Mouse (Mus musculus): Measurements from ENCODE around the gene Adipor1.

The Adipor1 gene

DNA sequence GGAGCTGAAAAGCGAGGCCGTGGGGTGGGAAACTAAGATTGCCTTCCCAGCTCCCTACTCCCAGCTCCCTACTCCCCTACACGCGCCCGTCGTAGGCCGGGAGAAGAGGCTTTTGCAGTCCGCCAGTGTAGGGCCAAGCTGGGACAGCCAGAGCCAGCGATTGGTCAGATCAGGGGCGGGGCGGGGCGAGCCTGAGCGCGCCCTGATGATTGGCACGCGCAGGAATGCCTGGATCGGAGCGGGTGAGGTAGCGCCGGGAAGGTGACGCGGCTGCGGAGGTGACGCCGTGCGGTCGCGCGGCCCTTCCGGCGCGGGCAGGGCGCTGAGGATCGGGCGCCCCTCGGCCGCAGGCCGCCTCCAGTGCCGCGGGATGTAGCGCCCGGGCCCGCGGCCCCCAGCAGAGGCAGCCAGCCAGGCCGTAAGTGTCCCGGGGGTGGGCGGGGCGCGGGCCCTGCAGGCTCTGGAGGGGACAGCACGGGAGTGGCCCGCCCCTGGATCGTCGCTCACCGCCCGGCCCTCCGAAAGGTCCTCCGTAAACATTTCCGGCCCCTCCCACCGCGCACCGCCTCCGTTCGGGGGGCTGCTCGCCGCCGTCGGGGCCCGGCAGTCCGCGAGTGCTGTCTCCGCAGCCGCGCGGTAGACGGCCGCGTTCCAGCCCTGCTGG lies at the start of gene Adipor1:
Gene Adipor1 (plus strand): TSS at position 211 of the 664 bp plus-strand sequence.
- peak; percentile 98 to 99 for DNase-seq (ENCODE audit: inconsistent age in 2 of 2, low spot score in 1 of 2)

DNA sequence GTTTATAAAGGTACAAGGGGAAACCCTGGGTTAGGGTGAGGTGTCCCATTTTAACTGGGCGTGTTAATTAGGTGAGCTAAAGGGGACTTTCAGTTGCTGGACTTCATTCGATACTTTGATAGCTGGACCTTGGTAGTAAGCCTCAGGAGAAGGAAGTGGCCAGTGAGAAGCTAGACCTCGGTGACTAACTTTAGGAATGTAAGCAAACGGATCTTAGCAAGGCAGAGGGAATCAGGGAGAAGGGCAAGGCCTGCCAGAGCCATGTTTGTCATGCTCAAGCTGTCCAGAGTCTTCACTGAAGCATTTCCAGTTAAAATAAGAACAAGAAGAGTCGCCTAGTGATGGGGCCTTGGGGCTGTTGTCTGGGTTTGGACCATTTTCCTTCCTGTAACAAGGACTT lies 49.7 kb upstream of the Adipor1 start:
- no peak for DNase-seq (ENCODE audit: inconsistent age in 2 of 2, low spot score in 1 of 2)

DNA sequence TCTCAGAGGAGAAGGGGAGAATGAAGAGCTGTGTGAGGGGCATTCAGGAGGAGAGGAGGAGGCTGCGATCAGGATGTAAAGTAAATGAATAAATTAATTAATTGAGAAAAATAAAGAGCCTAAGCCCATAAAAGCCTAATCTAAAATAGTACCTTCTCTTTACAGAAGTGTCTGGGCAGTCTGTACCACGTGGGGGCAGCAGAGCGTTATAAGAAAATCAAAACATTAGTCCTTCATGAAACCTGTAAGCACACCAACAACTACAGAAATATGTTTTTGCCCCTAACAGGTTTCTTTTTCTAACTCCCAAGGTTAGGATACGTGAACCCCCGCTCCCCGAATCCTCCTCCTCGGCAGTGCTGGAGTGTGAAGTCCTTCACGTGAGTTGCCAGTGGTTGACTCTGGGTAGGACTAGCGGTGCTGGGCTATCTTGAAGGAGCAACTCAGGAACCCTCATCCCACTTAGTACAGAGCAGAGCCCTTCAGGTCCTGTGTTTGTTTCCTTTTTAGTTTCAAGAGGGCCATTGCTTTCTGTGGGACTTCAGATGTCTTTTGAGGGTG lies 46.3 kb upstream of the Adipor1 start:
- peak; percentile 54 to 87 for DNase-seq (ENCODE audit: inconsistent age in 2 of 2, low spot score in 1 of 2)

DNA sequence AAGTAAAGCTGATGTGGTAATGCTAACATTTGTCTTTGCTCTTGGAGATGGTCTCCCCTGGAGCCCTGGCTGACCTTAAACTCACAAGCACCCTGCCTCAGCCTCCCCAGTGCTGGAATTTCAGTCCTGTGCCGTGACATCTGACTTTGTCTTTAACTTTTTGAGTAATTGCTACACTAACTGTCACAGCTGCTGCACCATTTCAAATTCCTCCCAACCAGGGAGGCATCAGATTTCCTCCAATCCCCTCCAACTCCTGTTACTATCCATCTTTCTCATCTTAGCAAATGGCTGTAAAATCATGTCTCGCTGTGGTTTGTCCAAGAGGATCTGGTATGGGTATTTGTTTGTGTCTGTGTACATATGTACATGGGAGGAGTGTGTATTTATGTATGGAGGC lies 41.1 kb upstream of the Adipor1 start:
- no peak for DNase-seq (ENCODE audit: inconsistent age in 2 of 2, low spot score in 1 of 2)

DNA sequence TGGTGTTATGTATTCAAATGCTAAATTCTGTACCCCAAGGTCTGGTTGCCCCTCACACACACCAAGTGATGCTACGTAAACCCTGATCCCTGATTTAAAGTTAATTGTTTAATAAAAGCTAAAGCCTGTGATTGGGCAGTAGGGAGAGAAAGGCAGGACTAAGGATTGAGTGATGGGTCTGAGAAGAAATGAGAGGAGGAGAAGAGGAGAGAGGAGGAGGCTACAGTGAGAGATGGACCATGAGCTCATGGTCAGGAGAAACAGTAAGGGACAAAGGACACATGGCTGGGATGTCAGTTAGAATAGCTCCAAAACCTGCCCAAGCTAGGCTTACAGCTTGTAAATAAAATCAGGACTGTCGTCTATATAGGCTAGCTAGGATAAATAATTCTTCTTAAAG lies 34.1 kb upstream of the Adipor1 start:
- DNase-seq (ENCODE audit: inconsistent age in 2 of 2, low spot score in 1 of 2) = no peak

DNA sequence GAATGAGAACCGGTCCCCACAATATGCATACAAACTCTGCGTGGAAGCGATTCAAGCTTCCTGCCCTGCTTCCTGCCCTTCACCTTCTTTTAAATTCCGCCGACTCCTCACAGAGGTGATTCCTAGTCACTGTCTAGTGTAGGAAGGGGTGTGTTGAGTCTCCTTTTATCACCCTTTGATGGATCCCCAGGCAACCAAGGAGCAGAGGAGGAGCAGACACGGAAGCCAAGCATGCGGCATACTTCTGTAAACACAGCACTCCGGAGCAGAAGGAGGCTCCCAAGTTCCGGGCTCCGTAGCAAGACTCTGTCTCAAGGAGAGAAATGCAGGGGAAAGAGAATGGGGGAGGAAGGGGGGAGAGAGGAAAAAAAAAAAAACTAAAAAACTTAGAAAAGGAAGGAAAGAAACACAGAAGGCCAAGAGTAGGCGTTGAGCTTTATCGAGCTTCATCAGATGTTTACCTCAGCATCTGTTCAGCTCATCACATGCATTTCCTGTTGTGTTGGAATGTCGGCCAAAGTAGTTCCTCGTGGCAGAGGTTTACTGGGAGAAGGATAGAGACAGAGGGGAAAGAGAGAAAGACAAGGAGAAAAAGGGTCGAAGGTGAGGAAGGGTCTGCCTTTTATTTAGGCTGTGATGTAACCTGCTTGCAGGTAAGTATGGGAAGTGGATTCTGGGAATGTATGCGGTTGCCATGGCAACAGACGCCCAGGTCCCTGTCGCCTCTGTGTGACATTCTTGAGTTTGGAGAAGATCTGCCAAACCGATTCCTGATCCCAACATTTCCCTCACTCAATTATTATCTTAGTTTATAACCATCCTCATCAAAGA lies 33.2 kb upstream of the Adipor1 start:
- peak in 1 of 2 experiments; percentile 28 for DNase-seq (ENCODE audit: inconsistent age in 2 of 2, low spot score in 1 of 2)

DNA sequence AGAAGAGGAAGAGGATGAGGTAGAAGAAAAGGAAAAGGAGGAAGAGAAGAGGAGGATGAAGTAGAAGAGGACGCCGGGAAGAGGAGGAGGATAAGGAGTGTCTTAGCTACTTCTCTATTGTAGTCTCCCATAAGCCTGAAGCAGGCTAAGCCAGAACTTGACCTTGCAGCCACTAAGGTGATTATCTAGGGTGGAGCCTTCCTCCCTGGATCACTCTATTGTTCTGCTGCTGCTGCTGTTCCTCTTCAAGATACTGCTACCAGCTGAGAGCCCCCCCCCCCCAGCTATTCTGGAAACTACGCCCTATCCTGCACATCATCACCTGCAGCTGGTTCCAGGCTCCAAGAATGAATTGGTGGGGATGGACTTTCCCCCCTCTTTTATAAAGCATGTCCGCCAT lies 30.6 kb upstream of the Adipor1 start:
- no peak for DNase-seq (ENCODE audit: inconsistent age in 2 of 2, low spot score in 1 of 2)

DNA sequence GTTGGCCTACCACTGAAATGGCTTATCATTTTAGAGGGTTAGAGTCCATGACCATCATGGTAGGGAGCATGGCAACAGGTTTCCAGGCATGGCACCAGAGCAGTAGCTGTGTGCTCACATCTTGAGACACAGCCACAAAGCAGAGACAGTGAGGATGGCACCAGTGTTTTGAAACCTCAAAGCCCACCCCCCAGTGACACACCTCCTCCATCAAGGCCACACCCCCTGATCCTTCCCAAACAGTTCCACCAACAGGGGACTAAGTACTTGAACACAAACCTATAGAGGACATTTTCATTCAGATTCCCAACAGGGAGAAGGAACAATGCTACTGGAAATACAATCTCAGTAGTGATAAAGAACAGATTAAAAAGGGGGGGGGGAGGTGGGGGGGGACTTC lies 30.0 kb upstream of the Adipor1 start:
- DNase-seq (ENCODE audit: inconsistent age in 2 of 2, low spot score in 1 of 2) = no peak

DNA sequence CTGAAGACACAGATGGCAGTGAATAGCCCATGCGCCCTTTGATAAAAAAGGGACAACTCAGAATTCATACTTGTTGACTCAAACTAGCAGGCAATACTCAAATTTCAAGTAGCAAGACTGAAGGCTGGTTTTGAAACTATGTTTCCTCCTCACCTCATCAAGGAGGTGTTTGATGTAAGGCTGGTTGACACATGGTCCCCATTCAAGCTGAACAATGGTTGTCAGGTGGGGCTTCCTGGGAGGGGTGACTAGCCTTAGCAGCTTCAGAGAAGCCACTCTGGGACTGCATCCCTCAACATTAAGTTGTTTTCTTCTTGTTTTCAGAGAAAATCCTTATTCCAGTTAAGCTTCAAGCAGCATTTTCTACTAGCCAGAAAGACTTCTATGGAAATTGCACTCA lies 29.5 kb upstream of the Adipor1 start, which contains the start of gene 4933406M09Rik:
Gene 4933406M09Rik (plus strand): TSS at position 275 of the 400 bp plus-strand sequence.
- DNase-seq (ENCODE audit: inconsistent age in 2 of 2, low spot score in 1 of 2) = no peak

DNA sequence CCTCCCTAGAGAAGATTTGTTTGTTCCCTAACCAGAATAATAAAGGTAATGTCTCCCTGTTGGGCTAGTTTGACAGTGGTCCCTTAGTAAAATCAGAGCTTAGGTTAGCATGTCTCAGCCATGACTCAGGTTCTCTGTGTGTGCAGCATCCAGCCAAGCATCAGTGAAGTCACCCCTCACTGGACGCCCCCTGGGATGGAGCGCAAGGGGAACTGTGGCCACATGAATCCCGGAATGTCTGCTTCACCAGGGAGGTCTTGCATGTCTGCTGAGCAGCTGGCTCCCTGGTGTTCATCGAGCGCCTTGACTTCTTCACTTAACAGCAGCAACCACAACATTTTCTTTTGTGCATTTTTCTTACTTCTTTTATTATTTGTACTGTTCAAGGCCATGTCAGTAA lies 21.4 kb upstream of the Adipor1 start:
- no peak for DNase-seq (ENCODE audit: inconsistent age in 2 of 2, low spot score in 1 of 2)

DNA sequence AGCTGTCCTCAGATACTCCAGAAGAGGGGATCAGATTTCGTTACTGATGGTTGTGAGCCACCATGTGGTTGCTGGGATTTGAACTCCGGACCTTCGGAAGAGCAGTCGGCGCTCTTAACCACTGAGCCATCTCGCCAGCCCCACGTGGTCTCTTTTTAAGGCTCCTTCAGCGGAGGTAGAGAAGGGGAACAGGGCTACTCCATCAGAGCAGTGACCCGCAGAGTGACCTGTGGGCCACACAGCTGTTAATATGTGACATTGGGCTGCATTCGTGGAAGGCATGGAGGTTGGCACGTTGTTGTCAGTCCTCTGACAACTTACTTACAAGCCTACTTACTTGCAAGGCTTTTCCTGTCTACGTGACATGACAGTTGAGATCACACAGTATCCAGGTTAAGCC lies 17.0 kb upstream of the Adipor1 start:
- no peak for DNase-seq (ENCODE audit: inconsistent age in 2 of 2, low spot score in 1 of 2)

DNA sequence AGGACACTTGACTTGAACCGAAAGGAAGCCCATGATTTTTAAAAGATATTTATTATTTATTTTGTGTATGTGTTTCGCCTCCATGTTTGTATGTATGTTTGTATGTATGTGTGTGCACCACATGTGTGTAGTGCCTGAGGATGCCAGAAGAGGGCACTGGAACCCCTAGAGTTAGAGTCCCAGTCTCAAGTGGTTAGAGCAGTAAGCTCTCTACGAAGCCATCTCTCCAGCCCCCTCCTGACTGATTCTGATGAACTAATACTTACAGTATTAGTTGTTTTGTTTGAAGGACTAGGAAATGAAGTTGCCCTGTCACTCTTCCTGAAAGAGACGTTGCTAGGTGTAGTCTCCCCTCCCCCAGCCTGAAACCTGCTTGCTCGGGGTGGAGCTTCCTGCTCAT lies 15.4 kb upstream of the Adipor1 start:
- DNase-seq (ENCODE audit: inconsistent age in 2 of 2, low spot score in 1 of 2) = no peak

DNA sequence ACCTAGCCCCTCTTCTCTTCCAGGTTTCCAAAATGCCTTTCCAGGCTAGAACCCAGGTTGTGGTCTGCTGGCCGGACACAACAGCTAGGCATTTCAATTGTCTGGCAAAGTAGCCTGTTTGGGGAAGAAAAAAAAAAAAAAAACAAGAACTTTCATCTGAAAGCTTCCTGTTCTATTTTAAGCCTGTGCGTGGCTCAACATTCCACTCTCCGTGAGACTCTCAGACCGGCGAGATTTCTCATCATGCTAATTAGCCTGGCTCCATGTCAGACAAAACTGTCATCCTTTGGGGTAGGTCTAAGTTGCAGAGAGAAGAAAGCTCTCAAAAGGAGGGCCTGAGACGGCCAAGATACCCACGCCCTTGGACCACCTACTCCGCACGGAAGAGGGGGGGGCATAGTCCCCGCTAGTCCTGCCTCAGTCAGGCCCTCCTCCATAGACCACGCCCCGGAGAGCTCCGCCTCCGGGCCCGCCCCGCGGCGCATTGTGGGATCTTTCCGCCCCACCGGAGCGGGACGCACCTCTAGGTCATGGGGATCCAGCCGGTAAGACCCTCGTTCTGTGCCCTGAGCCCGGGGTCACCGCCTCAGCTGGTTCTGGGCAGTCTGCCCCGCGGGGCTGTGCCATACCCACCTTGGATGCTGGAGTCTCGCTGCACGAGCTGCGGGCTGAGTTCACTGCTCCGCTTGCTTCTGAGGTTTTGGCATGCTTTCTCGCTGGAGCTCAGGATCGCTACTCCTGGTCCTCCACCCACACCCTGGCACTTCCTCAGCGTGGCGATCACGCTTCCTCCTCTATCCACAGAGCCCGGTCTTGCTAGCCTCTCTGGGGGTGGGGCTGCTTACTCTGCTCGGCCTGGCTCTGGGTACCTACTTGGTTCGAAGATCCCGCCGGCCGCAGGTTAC lies 9.4 kb upstream of the Adipor1 start, which contains the start of gene Cyb5r1:
Gene Cyb5r1 (plus strand): TSS at position 51 of the 905 bp plus-strand sequence.
- DNase-seq (ENCODE audit: inconsistent age in 2 of 2, low spot score in 1 of 2) = peak; percentile 87 to 95

DNA sequence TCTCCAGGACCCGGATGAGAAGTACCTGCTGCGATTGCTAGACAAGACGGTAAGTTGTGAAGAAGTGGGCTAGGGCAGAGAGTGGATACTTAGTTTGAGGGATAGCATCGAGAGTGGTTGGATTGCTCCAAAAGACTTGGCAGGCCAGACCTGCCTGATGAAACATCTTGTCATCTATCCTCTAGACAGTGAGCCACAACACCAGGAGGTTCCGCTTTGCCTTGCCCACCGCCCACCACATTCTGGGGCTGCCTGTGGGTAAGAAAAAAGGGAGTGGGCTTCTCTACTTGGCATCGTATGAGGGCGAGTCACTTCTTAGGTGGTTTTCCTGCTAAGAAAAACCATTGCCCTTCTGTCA lies 8.8 kb upstream of the Adipor1 start:
- DNase-seq (ENCODE audit: inconsistent age in 2 of 2, low spot score in 1 of 2) = no peak

DNA sequence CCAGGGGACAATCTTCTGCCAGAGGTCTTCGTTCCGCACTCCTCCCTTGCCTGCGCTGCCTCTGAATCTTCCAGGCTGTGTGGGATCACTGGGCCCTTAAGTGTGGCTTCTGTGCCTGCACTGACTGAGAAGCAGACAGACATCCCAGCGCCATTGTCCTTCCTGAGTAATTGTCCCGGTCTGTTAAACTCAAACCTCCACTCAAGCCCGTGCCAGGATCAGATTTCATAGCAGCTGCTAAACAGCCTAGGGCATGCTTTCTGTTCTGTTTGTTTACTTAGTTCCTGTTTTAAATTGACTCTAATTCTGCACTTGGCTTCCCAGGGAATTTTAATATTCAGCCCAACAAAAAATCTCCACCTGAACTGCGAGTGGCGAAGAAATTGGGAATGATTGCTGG lies 7.1 kb upstream of the Adipor1 start:
- DNase-seq (ENCODE audit: inconsistent age in 2 of 2, low spot score in 1 of 2) = no peak

DNA sequence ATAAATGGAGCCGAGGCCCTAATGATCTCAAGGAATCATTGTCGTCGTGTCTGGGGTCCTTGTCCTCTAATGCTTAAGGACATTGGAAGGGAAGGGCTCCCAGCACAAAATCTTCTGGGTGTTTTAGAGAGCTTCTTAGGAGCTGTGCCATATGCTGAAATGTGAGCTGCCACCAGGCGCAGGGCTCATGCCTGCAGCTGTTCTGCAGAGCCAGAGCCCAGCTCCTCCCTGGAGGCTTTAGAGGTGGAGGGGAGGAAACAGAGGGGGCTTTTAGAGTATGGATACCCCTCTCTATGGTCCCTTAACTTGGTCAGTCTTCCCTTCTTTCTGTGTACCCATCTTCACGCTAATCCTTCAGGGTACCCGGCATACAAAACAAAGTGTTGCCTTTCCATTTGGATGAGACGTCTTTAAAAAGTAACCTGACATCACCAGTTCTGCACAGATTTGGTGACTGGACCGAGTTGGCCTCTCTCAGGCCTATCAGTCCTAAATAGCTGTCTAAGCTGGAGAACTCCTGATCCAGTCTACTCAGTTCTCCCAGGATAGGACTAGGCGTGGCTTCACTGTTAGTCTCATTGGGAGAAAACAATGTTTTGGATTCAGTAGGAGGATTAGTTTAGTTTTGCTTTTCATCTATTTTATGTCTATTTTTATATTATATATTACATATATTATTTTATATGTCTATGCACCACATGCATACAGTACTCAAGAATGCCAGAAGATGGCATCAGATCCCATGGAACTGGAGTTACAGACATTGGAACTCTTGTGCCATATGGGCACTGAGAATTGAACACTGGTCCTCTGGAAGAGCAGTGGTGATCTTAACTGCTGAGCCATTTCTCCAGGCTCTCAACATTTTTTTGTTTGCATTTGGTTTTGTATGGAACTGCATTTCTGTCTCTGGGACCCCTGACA lies 3.2 kb upstream of the Adipor1 start:
- no peak for DNase-seq (ENCODE audit: inconsistent age in 2 of 2, low spot score in 1 of 2)

DNA sequence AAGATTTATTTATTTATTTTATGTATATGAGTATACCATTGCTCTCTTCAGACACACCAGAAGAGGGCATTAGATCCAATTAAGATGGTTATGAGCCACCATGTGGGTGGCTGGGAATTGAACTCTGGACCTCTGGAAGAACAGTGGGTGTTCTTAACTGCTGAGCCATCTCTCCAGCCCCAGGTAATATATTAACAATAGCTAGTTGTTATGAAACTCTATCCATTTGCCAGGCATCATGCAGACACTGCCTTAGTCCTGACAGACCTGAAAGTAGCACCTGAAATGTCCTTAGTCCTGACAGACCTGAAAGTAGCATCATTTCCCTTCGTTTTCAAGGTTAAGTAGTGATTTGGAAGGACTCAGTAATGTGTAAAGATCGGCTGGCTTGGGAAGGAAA lies 1.1 kb upstream of the Adipor1 start:
- no peak for DNase-seq (ENCODE audit: inconsistent age in 2 of 2, low spot score in 1 of 2)

DNA sequence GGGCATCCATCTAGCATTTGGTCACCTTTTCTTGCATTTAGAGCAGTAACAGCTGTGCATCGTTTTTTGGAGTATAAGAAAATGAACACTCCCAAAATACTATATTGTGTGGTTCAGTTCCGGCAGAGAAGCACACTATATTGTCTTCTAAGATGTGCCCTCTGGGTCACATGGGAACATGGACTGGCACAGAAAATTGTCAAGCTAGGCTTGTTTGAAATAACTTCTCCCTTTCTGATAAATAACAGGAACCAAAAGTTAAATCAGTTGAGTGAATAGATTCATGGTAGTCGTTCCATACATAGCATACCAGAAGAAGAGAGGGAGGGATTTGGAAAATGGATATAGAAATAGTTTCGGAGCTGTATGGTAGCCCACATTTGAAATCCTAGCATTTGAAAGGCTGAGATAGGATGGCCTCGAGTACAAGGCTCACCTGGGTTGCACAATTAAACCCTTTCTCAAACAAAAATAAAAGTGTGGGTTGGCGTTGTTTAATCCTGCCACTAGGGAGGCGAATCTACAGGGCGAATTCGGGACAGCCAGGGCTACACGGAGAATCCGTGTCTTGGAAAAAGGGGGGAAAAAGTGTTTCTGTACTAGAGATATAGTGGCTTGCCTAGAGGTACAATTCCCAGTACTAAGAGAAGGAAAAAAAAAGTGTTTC lies 544 bp upstream of the Adipor1 start:
- peak in 1 of 2 experiments; percentile 53 for DNase-seq (ENCODE audit: inconsistent age in 2 of 2, low spot score in 1 of 2)

DNA sequence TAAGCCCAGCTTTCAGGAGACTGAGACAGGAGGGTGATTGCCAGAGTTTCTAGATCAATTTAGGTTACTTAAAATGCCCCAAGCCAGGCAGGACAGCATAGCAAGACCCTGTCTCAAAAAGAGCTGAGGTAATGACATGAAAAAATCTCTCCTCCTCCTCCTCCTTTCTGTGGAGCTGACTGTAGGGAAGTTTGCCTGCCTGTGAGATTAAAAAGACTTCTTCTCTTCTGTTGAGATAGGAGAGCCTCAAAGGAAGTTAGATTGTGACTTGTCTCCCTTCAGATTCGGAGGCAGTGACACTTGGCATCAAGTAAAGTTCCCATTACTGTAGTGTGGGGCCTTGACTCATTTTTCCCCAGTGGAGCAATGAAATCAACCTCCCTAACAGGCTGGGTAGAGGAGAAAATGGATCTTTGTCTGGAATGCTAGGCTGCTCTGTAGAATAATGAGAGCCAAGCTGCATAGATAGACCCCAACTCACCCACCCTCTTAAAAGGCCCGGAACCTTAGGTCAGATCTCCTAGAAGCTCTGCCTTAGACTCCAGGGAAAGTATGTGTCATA lies 3.3 kb downstream of the Adipor1 start:
- DNase-seq (ENCODE audit: inconsistent age in 2 of 2, low spot score in 1 of 2) = peak in 1 of 2 experiments; percentile 81

Data from adrenal gland, adult (tissue).